Mouse (Mus musculus): ENCODE data around the gene Tex14. TPM values are rescaled to one million over a fixed set of nuclear protein-coding genes. Genes with fewer than 3 reads are reported as not detected.
"Not testable (repeated sequence)": the region's sequence is repeated elsewhere in the genome, so short reads cannot be mapped to it uniquely, and the experiment has no call there.

Tex14 gene
- total RNA-seq (2021): under 1 TPM; 0.15 to 0.23 TPM
- long read RNA-seq: 0 reads

GRCm38 (mm10) chr11:87404876-87405275 is at the start of gene Tex14, which contains the start of gene Rad51c:
Gene Tex14 (plus strand): TSS chr11:87405065.
Gene Rad51c (minus strand): TSS chr11:87404954.
- DNase-seq (ENCODE audit: low spot score in 2 of 2): no peak

GRCm38 (mm10) chr11:87357317-87358300 is 47.3 kb upstream of the Tex14 start:
- peak in 1 of 2 experiments; percentile 36 for DNase-seq (ENCODE audit: low spot score in 2 of 2)

- peak; percentile 82 to 89 for DNase-seq (ENCODE audit: low spot score in 2 of 2)
Measured at GRCm38 (mm10) chr11:87358331-87359261, 46.3 kb upstream of the Tex14 start, which contains the start of gene Ppm1e. Gene Ppm1e (minus strand): TSS chr11:87359023.

GRCm38 (mm10) chr11:87359262-87359612 is 45.6 kb upstream of the Tex14 start:
- no peak for DNase-seq (ENCODE audit: low spot score in 2 of 2)

GRCm38 (mm10) chr11:87365120-87365519 is 39.7 kb upstream of the Tex14 start:
- DNase-seq (ENCODE audit: low spot score in 2 of 2): no peak

GRCm38 (mm10) chr11:87367061-87367460 is 37.8 kb upstream of the Tex14 start:
- no peak for DNase-seq (ENCODE audit: low spot score in 2 of 2)

- no peak for DNase-seq (ENCODE audit: low spot score in 2 of 2)
Measured at GRCm38 (mm10) chr11:87367865-87368580, 36.8 kb upstream of the Tex14 start.

GRCm38 (mm10) chr11:87384551-87384950 is 20.3 kb upstream of the Tex14 start:
- DNase-seq (ENCODE audit: low spot score in 2 of 2): no peak

- DNase-seq (ENCODE audit: low spot score in 2 of 2): peak; percentile 35 to 66
Measured at GRCm38 (mm10) chr11:87385676-87386075, 19.2 kb upstream of the Tex14 start.

- DNase-seq (ENCODE audit: low spot score in 2 of 2): peak in 1 of 2 experiments; percentile 81
Measured at GRCm38 (mm10) chr11:87393855-87394254, 11.0 kb upstream of the Tex14 start.

GRCm38 (mm10) chr11:87398402-87398801 is 6.5 kb upstream of the Tex14 start:
- DNase-seq (ENCODE audit: low spot score in 2 of 2): no peak

GRCm38 (mm10) chr11:87404111-87404853 is 583 bp upstream of the Tex14 start:
- peak; percentile 94 to 96 for DNase-seq (ENCODE audit: low spot score in 2 of 2)

GRCm38 (mm10) chr11:87413412-87413811 is 8.5 kb downstream of the Tex14 start:
- DNase-seq (ENCODE audit: low spot score in 2 of 2): not testable (repeated sequence)

GRCm38 (mm10) chr11:87416120-87416519 is 11.3 kb downstream of the Tex14 start:
- no peak for DNase-seq (ENCODE audit: low spot score in 2 of 2)

- DNase-seq (ENCODE audit: low spot score in 2 of 2): no peak
Measured at GRCm38 (mm10) chr11:87420861-87421260, 16.0 kb downstream of the Tex14 start.

- no peak for DNase-seq (ENCODE audit: low spot score in 2 of 2)
Measured at GRCm38 (mm10) chr11:87421760-87422201, 16.9 kb downstream of the Tex14 start.

GRCm38 (mm10) chr11:87422511-87423340 is 17.9 kb downstream of the Tex14 start:
- DNase-seq (ENCODE audit: low spot score in 2 of 2): peak; percentile 88 to 93

- DNase-seq (ENCODE audit: low spot score in 2 of 2): no peak
Measured at GRCm38 (mm10) chr11:87423551-87424325, 18.9 kb downstream of the Tex14 start.
